Mouse (Mus musculus) C3H10T1/2 (cell line): ENCODE measurements around the gene Adcy1. TPM values are rescaled to one million over a fixed set of nuclear protein-coding genes. Genes with fewer than 3 reads are reported as not detected.

Experiments
- polyA plus RNA-seq, 2 experiments: library from polyadenylated mRNA; unstranded; fragments of >200 nt; fragmentation: generic; extraction: Trizol; gene quantifications; one replicate each; pipeline ENCODE4 v1.2.1; 2012; ENCODE audit warnings: missing spikeins in 2 of 2

The Adcy1 gene
- polyA plus RNA-seq, result under 1 TPM; 0.01 TPM

GRCm38 (mm10) chr11:7063001-7063584, at the start of gene Adcy1:
Gene Adcy1, plus strand, starts transcription at chr11:7063489.

GRCm38 (mm10) chr11:7188469-7188868, 125.2 kb downstream of the Adcy1 start, which contains the start of gene Gm11985:
Gene Gm11985, minus strand, starts transcription at chr11:7188569.

GRCm38 (mm10) chr11:7197491-7197941, 134.2 kb downstream of the Adcy1 start, which contains the start of gene Igfbp1:
Gene Igfbp1, plus strand, starts transcription at chr11:7197782.

GRCm38 (mm10) chr11:7213501-7214341, 150.4 kb downstream of the Adcy1 start, which contains the start of gene Igfbp3:
Gene Igfbp3, minus strand, starts transcription at chr11:7213923.

Other genes starting within 250 kb of the Adcy1 start
- gene Gm11983, start 225.8 kb upstream of the Adcy1 start, polyA plus RNA-seq, result not detected
- gene Gm11985, start 125.1 kb downstream of the Adcy1 start, polyA plus RNA-seq, result not detected
- gene Igfbp1, start 134.3 kb downstream of the Adcy1 start, polyA plus RNA-seq, result not detected
- 10 to 100 TPM in 1 of 2 experiments, 1 to 10 TPM in 1; 1.1 to 29.7 TPM for gene Igfbp3, start 150.4 kb downstream of the Adcy1 start, polyA plus RNA-seq